Mouse (Mus musculus) liver, embryonic 14.5 days (tissue): ENCODE measurements around the gene Pbsn. TPM values are rescaled to one million over a fixed set of nuclear protein-coding genes. Genes with fewer than 3 reads are reported as not detected.

Experiments used
- ATAC-seq: fragments of 200-750 bp; cut with Nextera tagmentation; 2 replicates; pipeline ENCODE4 v1.8.0; 2017; ENCODE audit warnings: moderate number of reproducible peaks, mild to moderate bottlenecking, moderate library complexity; ENCODE audit not compliant: insufficient read depth
- DNase-seq, 3 experiments: peaks; one replicate each; pipeline ENCODE4 v3.0.0-alpha.2; 2012 to 2013; ENCODE audit warnings: low read depth in 3 of 3, low spot score in 3 of 3
- H3K27ac ChIP-seq: fragments of 300-500 bp; sonication (generic); 2 replicates; pipeline ENCODE4 v1.5.1; 2014; ENCODE audit warnings: moderate library complexity, mild to moderate bottlenecking, control low read depth, inconsistent platforms
- H3K27me3 ChIP-seq: fragments of 300-500 bp; sonication (generic); 2 replicates; pipeline ENCODE4 v1.6.1; 2014; ENCODE audit warnings: mild to moderate bottlenecking, low read length, moderate library complexity; ENCODE audit not compliant: control insufficient read depth, insufficient read depth
- H3K36me3 ChIP-seq: fragments of 300-500 bp; sonication (generic); replicated peaks from 2 replicates; pipeline ENCODE4 v1.6.1; 2014; ENCODE audit warnings: low read depth; ENCODE audit not compliant: control insufficient read depth, insufficient read depth
- H3K4me1 ChIP-seq, 2 experiments: fragments of 200-500 bp in 1 of 2; fragments of 300-500 bp in 1 of 2; sonication (generic) in 1 of 2; replicated peaks; 2 replicates each; pipeline ENCODE4 v1.6.1; 2012 to 2014; ENCODE audit warnings: antibody characterized with exemption in 1 of 2, inconsistent platforms in 1 of 2, low read length in 1 of 2; ENCODE audit not compliant: control insufficient read depth in 2 of 2, insufficient read depth in 2 of 2
- H3K4me2 ChIP-seq: fragments of 300-500 bp; sonication (generic); 2 replicates; pipeline ENCODE4 v1.6.1; 2014; ENCODE audit warnings: low read depth, mild to moderate bottlenecking, control low read depth, moderate library complexity
- H3K4me3 ChIP-seq, 2 experiments: fragments of 200-500 bp in 1 of 2; fragments of 300-500 bp in 1 of 2; sonication (generic) in 1 of 2; 2 replicates each; pipeline ENCODE4 v1.5.1; 2012 to 2014; ENCODE audit warnings: low read depth in 2 of 2, low read length in 2 of 2, mild to moderate bottlenecking in 2 of 2, control low read depth in 1 of 2, inconsistent platforms in 1 of 2, moderate library complexity in 1 of 2; ENCODE audit not compliant: insufficient read depth in 1 of 2
- H3K9ac ChIP-seq: fragments of 300-500 bp; sonication (generic); replicated peaks from 2 replicates; pipeline ENCODE4 v1.6.1; 2014; ENCODE audit warnings: mild to moderate bottlenecking, control low read depth, moderate library complexity
- H3K9me3 ChIP-seq: fragments of 300-500 bp; sonication (generic); 2 replicates; pipeline ENCODE4 v1.6.1; 2016; ENCODE audit warnings: low read length, mixed read lengths; ENCODE audit not compliant: control insufficient read depth
- CTCF ChIP-seq: IDR thresholded peaks from 2 replicates; pipeline ENCODE4 v1.5.1; 2016; ENCODE audit warnings: antibody characterized with exemption, low read depth, control low read depth
- EP300 ChIP-seq: IDR thresholded peaks from 2 replicates; pipeline ENCODE4 v1.6.1; 2016; ENCODE audit warnings: antibody characterized with exemption, low read depth
- WGBS: fragments of 180-500 bp; shearing (Covaris S2); extraction: QIAGEN DNeasy Blood & Tissue Kit; methylation state at CpG from one replicate; pipeline ENCODE4 v1.1.7; 2014; ENCODE audit not compliant: insufficient replicate concordance; 5-methylcytosine and 5-hydroxymethylcytosine counted together
- polyA plus RNA-seq, 2 experiments: library from polyadenylated mRNA; depleted of rRNA in 1 of 2; stranded (reverse) in 1 of 2; unstranded in 1 of 2; fragments of >200 nt; fragmentation: Nextera tagmentation in 1 of 2; extraction: Ambion mirVana in 1 of 2; gene quantifications; 2 replicates each; pipeline versions ENCODE4 v1.2.1 to v1.2.3; 2012 to 2014

The Pbsn gene
- polyA plus RNA-seq, 2 experiments: not detected

GRCm38 (mm10) chrX:77808602-77809001, 44.8 kb downstream of the Pbsn start:
- WGBS: 13% methylated on average over 2 of the region's 2 CpGs
- H3K4me3 ChIP-seq: no peak overlapping the region
- H3K27ac ChIP-seq: no peak overlapping the region
- H3K9me3 ChIP-seq: no peaks in the 10 kb centered on the region
- TF ChIP-seq EP300: no peak
- peak; percentile 61 for TF ChIP-seq CTCF
- no peak for ATAC-seq
- no peak overlapping the region for H3K9ac ChIP-seq
- no peaks in the 10 kb centered on the region for H3K36me3 ChIP-seq
- H3K4me1 ChIP-seq: no peaks in the 10 kb centered on the region
- H3K4me2 ChIP-seq: no peak overlapping the region
- H3K27me3 ChIP-seq: no peaks in the 10 kb centered on the region
- no peak for DNase-seq

DNA sequence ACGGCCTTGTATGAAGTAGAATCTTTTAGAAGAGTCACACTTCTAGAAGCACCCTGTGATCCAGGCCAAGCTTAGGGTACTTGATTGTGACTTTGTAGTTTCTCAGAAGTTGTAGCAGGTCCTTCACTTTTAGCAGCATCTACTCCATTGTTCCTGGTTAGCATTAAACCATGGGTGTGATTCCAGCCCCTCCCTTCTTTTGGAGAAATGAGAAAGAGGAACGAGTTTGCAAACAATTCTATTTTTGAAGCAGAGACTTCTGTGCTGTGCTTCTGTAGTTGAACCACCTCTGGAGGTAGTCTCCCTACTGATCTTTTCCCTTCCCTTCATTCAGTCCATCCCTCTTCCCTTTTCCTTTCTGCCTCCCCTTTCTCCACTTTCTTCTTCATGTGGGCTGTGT, 51.1 kb downstream of the Pbsn start:
- DNase-seq: no peak
- Histone ChIP-seq H3K4me3 (no peak overlapping the region), H3K9ac (no peak overlapping the region), H3K36me3 (no peaks in the 10 kb centered on the region), H3K4me1 (no peaks in the 10 kb centered on the region), H3K4me2 (no peak overlapping the region), H3K9me3 (no peaks in the 10 kb centered on the region), H3K27ac (no peak overlapping the region), H3K27me3 (no peaks in the 10 kb centered on the region)
- no peak for TF ChIP-seq CTCF
- no peak for TF ChIP-seq EP300
- no peak for ATAC-seq
- 46% methylated on average over 2 of the region's 2 CpGs for WGBS

DNA sequence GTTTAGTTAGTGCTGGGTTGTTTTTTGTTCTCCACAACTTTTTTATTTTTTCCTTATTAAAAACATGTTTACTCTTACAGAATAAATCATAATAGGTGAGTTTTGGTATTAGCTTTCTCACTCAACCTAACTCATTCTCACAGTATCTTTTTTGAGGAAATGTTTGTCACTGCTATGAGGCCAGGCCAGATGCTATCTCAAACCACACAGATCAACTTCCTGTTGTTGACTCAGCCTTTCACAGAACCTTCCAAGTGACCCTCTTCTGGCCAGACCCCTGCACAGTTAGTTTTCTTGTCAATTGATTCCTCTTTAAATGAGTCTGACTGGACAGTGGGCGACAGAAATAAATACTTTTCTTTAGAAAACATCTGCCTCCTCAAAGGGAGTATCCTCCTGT, 51.9 kb downstream of the Pbsn start:
- no peak for DNase-seq
- H3K27ac ChIP-seq: no peak overlapping the region
- no peak overlapping the region for H3K4me2 ChIP-seq
- ATAC-seq: no peak
- 23% methylated on average over 1 of the region's 1 CpGs for WGBS
- no peaks in the 10 kb centered on the region for H3K27me3 ChIP-seq
- no peak overlapping the region for H3K4me3 ChIP-seq
- no peaks in the 10 kb centered on the region for H3K9me3 ChIP-seq
- H3K4me1 ChIP-seq: 0 out of 4 replicates have a peak, but pooled peaks cover 0 to under 1% of the 10 kb centered on the region in 2 experiments
- TF ChIP-seq CTCF (no peak), EP300 (no peak)
- H3K9ac ChIP-seq: no peak overlapping the region
- no peaks in the 10 kb centered on the region for H3K36me3 ChIP-seq

GRCm38 (mm10) chrX:77799554-77799953, 53.9 kb downstream of the Pbsn start:
- DNase-seq (no peak), ATAC-seq (no peak)
- Histone ChIP-seq H3K36me3 (no peaks in the 10 kb centered on the region), H3K9me3 (no peaks in the 10 kb centered on the region), H3K4me2 (no peak overlapping the region), H3K9ac (no peak overlapping the region), H3K27ac (no peak overlapping the region), H3K27me3 (no peaks in the 10 kb centered on the region), H3K4me1 (0 out of 4 replicates have a peak, but pooled peaks cover 0 to 2% of the 10 kb centered on the region in 2 experiments), H3K4me3 (no peak overlapping the region)
- TF ChIP-seq EP300: no peak
- TF ChIP-seq CTCF: no peak
- 55% methylated on average over 3 of the region's 3 CpGs for WGBS

- ATAC-seq: no peak
- no peak for TF ChIP-seq EP300
- no peak for TF ChIP-seq CTCF
- no peak overlapping the region for H3K4me2 ChIP-seq
- H3K9me3 ChIP-seq: no peaks in the 10 kb centered on the region
- no peak for DNase-seq
- no peaks in the 10 kb centered on the region for H3K27me3 ChIP-seq
- no peak overlapping the region for H3K27ac ChIP-seq
- 0 out of 4 replicates have a peak, but pooled peaks cover 0 to 2% of the 10 kb centered on the region in 2 experiments for H3K4me1 ChIP-seq
- H3K4me3 ChIP-seq: no peak overlapping the region
- H3K36me3 ChIP-seq: no peaks in the 10 kb centered on the region
- H3K9ac ChIP-seq: no peak overlapping the region
These were observed 55.6 kb downstream of the Pbsn start for GRCm38 (mm10) chrX:77797801-77798200.

DNA sequence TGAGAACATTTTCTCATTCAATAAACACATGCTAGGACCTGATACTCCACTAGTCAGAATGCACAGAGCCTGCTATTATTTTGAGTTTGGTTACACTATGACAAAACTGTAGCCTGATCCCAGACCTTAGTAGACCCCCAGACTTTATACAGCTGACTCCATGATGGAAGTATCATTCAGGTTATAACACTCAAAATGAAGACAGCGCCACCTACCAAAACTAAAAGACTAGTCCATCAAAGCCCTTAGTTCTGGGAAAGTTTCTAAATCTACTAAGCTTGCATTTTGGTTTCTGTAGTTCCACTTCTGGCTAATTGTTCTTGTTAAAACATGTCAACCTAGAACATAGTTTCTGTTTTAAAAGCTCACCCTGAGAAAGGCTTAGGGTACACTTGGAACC, 56.5 kb downstream of the Pbsn start:
- Histone ChIP-seq H3K4me1 (0 out of 4 replicates have a peak, but pooled peaks cover 0 to 2% of the 10 kb centered on the region in 2 experiments), H3K9ac (no peak overlapping the region), H3K27ac (no peak overlapping the region), H3K27me3 (no peaks in the 10 kb centered on the region), H3K4me3 (no peak overlapping the region), H3K9me3 (no peaks in the 10 kb centered on the region), H3K36me3 (no peaks in the 10 kb centered on the region), H3K4me2 (no peak overlapping the region)
- TF ChIP-seq CTCF (no peak), EP300 (no peak)
- ATAC-seq: no peak
- 54% methylated on average over 1 of the region's 1 CpGs for WGBS
- DNase-seq: no peak
